Mouse (Mus musculus) adrenal gland (tissue): ENCODE measurements at regions not wholly inside any gene's neighbourhood (a gene's known extent, or its start where the extent isn't known, plus 50 kb on each side); places are given as distances from the start of the nearest gene placed in this dataset.
"Not testable (repeated sequence)": the region's sequence is repeated elsewhere in the genome, so short reads cannot be mapped to it uniquely, and the experiment has no call there.

Source experiments
- intact Hi-C: fragments of 180-260 bp; cut with DNase I; formaldehyde crosslinking; loops from one replicate; pipeline ENCODE4 v1.15.1; 2025

DNA sequence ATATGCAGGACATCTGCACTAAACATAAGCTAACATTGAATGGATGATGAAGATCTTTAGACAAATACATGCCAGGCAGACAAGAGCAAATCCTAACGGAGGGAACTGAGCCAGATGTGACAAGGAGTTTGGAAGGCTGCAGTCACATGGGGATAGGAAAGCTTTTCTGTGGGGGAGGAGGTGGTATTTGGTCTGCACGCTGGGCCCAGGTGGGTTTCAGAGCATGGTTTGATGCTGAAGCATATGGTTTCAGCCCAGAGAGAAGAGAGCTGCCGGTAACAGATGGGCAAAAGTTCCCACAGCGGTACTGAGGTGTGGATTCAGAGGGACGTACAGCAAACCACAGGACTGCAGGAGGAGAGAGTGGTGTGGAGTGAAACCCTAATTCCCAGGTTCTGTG is 982.1 kb downstream of the 4930447A16Rik start:
- intact Hi-C loops: no loop called here

DNA sequence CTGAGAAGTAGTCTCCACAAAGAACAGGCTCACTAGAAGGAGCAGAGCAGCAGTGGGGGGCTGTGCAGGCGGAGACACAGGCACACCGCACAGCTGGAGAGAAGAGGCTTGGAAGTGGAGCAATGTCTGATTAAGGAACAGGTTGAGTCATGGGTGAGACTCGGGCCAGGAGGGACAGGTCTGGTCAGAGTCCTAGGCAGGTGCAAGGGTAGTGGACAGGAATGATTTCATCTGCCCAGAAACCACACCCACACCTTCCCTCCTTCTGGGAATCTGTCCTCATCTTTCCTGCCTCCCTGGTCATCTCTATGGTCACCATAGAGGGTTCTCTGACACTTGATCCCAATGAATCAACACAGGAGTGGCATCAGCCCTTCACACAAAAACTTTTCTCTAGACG is 983.8 kb downstream of the 4930447A16Rik start:
- intact Hi-C loops: no loop called here

DNA sequence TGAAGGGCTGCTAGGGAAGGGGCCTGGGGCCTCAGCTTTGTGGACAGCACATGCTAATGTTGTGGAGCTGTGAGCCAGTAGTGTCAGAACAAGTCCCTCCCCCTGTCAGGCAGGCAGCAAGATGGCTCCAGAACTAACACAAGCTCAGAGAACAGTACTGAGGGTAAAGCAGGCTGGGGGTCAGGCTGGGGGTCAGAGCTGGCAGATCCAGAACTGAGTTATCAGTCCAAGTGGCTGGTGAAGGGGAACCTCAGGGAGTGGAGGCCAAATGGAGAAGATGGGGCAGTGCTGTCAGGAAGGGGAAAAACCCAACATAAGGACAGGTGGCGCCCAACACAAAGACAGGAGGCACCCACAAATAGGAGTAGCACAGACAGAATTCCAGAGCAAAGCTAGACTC is 985.1 kb downstream of the 4930447A16Rik start:
- intact Hi-C loops: no loop called here

DNA sequence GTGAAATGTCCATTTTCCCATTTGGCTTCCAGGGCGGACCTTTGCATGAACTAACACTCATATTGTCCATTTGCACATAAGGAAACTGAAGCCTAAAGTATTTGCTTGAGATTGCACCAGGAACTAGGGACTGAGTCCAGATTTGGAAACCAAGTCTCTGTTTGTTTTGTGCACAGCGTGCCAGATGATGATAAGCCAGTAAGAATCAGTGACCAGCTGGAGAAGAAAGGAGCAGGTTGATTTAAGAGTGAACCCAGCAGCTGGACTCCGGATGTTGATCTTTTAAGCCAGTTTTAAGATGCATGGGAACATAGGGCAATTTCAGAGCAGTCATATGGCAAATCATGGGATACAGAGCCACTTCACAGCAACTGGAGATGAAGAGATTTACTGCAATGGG is 987.1 kb downstream of the 4930447A16Rik start:
- intact Hi-C loops: no loop called here

DNA sequence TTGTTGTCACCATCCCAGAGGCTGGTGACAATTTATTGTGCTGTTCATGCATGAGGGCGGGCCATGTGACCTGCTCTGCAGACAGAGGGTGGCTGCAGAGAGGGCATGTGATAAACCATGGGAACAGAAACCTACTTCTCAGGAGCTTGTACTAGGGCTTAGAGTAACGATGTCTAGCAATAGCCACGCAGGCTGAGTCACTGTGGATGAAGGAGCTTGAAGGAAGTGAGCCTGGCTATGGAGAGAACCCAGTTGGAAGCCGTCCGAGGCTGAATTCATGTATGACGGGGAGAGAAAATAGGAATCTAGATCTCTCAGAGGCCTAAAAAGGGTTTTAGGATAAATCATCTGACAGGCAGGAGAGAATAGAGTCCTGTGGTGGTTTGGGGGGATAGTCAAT is 988.0 kb downstream of the 4930447A16Rik start:
- intact Hi-C loops: no loop called here

DNA sequence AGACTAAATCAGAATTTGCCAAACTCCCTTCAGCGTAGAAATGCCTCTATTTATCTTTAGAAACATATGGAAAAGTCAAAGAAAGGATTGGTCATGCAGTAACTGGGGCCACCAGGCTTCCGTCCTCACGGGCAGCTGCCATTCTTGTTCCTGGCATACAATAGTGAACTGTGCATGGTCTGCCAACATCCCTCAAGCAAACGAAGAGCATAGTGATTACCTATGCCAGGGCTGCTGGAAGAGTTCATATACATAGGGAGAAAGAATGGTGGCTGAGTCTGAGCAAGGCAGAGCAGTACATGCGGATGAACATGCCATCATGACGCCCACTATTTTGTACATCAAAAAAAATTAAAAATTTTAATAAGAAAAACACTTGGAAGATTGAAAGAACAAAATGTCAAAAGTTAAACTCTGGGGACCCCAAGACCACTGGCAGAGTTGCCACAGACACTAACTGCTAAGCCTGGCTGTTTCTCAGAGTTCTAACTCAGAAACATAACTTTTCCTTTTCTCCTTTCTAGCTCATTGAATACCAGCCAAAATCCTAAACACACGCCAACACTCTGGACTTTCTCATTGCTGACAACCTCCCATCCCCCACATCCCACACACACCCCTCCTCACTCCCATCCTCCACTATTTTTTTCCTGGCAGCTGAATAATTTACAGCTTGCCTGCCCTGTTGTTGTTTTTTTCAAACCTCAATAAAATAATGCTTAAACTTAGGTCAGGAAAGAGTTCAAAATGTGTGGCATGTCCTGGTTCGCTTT is 989.1 kb downstream of the 4930447A16Rik start:
- intact Hi-C loops: no loop called here

DNA sequence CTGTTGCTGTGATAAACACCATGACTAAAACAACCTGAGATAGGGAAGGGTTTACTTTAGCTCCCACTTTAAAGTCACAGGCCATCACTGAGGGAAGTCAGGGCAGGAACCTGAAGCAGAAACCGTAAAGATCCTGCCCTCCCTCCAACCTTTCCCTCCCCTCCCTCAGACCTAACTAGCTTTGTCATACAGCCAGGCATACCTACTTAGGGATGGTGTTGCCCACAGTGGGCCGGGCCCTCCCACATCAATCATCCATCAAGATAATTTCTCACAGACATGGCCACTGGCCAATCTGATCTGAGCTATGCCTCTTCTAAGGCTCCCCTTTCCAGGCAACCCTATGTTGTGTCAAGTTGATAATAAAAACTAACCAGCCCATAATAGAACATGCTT is 989.7 kb downstream of the 4930447A16Rik start:
- intact Hi-C loops: no loop called here

DNA sequence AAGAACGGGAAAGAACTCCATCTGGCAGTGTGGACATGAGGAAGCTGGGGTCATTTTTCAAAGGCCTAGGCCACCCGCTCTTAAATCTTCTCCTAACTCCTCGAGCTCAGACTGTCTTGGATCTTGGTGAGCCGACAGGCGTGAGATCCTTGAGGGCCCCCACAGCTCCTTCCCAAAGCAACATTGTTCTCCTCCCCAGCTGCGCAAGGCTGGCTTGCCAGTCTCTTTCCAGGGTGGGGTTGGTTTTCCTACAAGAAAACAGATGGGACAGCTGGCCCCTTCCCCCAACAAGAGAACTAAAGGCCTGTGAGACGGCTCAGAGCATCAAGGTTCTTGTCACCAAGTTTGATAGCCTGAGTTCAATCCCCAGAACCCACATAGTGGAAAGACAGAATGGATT is 994.3 kb downstream of the 4930447A16Rik start:
- intact Hi-C loops: no loop called here

DNA sequence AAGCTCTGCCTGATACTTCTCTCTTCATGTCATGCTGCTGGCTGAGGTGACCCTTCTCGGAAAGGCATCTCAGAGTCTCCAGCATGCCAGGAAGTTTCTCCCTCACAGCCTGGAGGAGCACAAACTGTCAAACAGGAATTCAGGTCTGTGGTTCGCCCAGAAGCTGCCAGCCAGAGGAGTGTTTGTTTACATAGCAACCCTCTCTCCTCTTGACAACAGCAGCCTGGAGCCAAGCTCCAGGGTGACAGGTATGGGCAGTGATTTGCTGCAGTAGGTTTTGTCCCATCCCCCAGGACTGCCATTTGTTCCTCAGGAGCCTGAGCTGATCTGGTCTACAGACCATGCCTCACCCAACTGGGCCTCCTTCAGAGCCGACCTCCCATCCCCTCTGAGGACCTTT is 995.4 kb downstream of the 4930447A16Rik start:
- intact Hi-C loops: no loop called here

DNA sequence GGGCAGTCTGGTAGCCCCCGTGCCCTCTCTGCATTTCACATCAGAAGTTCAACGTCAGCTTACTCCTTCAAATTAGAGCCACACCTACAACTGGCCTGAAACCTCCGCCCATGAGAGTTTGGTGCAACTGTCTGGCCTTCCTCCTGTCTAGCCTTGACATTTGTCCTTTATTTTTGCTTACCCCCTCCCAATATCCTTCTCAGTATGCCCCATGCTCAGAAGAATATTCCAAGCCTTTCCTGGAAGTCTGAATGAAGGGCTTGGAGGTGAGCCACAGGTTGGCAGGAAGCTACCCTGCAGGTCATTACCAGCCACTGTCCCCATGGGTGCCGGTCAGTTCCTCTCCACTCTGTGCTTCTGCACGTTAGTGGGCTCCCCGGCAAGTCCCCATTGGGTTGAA is 997.4 kb downstream of the 4930447A16Rik start:
- intact Hi-C loops: no loop called here

DNA sequence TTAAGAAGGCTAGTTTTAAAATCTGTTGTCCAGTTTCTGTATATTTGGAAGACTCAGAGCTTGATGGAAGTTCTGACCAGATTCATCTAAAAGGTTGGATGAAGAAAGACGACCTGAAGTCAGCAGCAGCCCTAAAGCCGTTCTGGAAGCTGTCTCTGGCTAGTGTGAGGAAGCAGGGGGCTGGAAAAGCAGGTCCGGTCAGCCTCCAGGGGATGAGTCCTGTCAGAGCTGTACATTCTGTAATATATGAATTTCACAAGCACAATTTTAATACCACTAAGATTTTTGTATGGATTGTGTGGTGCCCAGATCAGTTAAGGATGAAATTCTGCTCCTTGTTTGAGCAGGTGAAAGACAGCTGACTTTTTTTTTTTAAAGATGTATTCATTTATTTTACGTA is 1000.2 kb downstream of the 4930447A16Rik start:
- intact Hi-C loops: no loop called here

DNA sequence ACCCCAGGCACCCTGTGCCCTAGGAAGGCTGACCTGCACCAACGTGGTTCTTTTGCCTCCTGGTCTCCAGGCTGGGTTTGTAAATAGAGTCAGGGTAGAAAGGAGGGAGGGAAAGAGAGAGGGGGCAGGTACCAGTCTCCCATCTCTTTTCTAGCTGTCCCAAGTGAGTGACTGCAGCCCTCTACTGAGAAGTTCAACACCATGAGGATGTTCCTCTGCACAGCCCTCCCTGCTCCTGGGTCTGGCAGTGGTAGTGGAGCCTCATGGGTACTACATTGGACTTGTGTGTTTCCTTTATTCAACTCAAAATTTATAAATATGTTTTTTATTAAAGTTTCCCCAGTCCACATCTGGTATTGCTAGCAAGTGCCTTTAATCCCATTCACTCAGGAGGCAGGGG is 1002.6 kb downstream of the 4930447A16Rik start:
- intact Hi-C loops: no loop called here

DNA sequence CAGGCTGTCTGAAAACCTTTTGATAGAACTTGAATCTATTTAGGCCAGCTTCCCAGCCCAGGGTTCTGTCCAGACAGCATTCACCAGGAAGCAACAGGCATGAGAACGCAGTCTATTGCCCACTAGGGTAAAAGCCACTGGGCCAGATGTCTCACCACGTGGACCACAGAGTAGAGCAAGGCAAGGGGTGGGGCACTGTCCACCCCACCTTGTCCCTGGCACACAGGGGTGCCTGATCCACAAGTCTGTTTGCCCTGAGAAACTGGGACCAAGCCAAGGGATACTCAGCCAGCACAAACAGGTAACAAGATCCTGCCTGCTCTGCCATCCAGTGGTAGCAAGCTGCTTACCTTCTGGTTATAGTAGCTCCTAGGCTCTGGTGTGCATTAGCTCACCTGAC is 1006.3 kb downstream of the 4930447A16Rik start:
- intact Hi-C loops: no loop called here

DNA sequence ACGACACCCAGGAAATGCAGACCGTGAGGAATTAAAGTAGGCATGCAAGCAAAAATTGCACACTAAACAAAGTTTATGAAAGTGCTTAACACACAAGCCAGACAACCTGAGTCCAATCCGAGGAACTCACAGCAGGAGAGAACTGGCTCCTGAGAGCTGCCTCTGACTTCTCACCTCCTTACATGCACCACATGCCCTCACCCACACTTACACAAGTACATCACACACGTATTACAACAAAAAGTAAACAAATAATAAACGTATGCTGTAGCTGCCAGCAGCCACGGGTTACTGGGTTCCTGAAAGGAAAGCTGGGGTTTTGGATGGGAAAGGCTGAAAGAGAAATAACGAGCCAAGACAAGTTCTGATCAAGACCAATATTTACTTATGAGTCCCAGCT is 1008.0 kb downstream of the 4930447A16Rik start:
- intact Hi-C loops: no loop called here

DNA sequence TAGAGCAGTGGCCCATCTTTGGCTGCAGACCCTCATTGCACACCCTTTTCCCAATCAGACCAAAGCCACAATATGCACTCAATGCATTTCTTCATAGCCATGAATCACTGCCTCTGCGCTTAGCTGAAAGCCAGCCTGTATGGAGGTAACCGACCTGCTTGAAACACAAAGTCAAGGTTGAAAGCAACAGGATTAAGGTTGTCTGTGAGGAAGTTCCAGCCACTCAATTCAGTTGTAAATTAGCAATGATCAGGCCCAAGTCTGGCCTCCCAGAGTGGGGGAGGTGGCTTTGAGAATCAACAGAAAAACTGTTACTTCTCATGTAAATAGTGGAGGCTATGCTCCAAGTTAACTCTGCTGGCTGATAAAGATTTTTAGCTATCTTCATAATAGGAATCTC is 1008.9 kb downstream of the 4930447A16Rik start:
- intact Hi-C loops: not testable (repeated sequence)
